Mouse (Mus musculus) embryonic facial prominence, embryonic 10.5 days (tissue): Measurements from ENCODE around the gene C2cd4a. TPM values are rescaled to one million over a fixed set of nuclear protein-coding genes. Genes with fewer than 3 reads are reported as not detected.

Experiments
- DNase-seq: peaks from one replicate; pipeline ENCODE4 v3.0.0-alpha.2; 2017; ENCODE audit warnings: low spot score
- H3K27ac ChIP-seq: fragments of 300-500 bp; sonication (generic); replicated peaks from 2 replicates; pipeline ENCODE4 v1.5.1; 2016; ENCODE audit warnings: mild to moderate bottlenecking
- H3K27me3 ChIP-seq: fragments of 300-500 bp; sonication (generic); replicated peaks from 2 replicates; pipeline ENCODE4 v1.6.1; 2016; ENCODE audit warnings: low read depth, mild to moderate bottlenecking; ENCODE audit not compliant: poor library complexity, severe bottlenecking
- H3K36me3 ChIP-seq: fragments of 300-500 bp; sonication (generic); replicated peaks from 2 replicates; pipeline ENCODE4 v1.6.1; 2016; ENCODE audit warnings: mild to moderate bottlenecking, moderate library complexity
- H3K4me1 ChIP-seq: fragments of 300-500 bp; sonication (generic); 2 replicates; pipeline ENCODE4 v1.6.1; 2016
- H3K4me3 ChIP-seq: fragments of 300-500 bp; sonication (generic); 2 replicates; pipeline ENCODE4 v1.5.1; 2016; ENCODE audit warnings: mild to moderate bottlenecking, moderate library complexity
- H3K9me3 ChIP-seq: fragments of 300-500 bp; sonication (generic); 2 replicates; pipeline ENCODE4 v1.6.1; 2016; ENCODE audit warnings: mild to moderate bottlenecking
- WGBS: fragments of 180-500 bp; shearing (Covaris S2); methylation state at CpG from one replicate; pipeline ENCODE4 v1.1.7; 2016; 5-methylcytosine and 5-hydroxymethylcytosine counted together
- polyA plus RNA-seq: library from polyadenylated mRNA; unstranded; fragments of >200 nt; fragmentation: Nextera tagmentation; extraction: Ambion mirVana; gene quantifications from 2 replicates; pipeline ENCODE4 v1.2.1, GENCODE M21; 2016

The C2cd4a gene
- polyA plus RNA-seq, 1 experiment from 2014 or later: not detected

DNA sequence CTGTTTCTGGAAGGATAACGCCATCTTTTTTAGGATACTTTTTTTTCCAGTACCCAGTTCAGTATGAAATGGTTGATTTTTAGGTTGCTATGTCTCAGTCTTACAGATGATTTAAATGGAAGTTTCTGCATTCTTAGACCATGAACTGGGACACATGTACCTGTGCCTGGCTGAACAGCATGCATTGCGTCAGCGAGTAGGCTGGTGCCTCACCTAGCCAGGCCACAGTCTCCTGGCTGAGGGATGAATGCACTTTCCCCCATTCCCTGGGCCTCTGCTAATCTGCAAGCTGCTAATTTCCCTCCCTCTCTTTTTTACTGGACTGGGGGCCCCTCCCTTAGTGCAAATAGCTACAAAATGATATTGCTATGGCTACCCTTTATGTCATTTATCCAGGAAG, 17.7 kb upstream of the C2cd4a start:
- H3K27ac ChIP-seq: no peak overlapping the region
- H3K9me3 ChIP-seq: no peaks in the 10 kb centered on the region
- 0 out of 2 replicates have a peak, but pooled peaks cover 5% of the 10 kb centered on the region for H3K4me1 ChIP-seq
- 93% methylated on average over 3 of the region's 3 CpGs for WGBS
- H3K4me3 ChIP-seq: no peak overlapping the region
- H3K36me3 ChIP-seq: peaks cover 2% of the 10 kb centered on the region
- H3K27me3 ChIP-seq: no peaks in the 10 kb centered on the region
- DNase-seq: no peak

GRCm38 (mm10) chr9:67849397-67849796, 17.3 kb upstream of the C2cd4a start:
- H3K9me3 ChIP-seq: no peaks in the 10 kb centered on the region
- 85% methylated on average over 12 of the region's 12 CpGs for WGBS
- no peak overlapping the region for H3K27ac ChIP-seq
- DNase-seq: no peak
- H3K4me1 ChIP-seq: 0 out of 2 replicates have a peak, but pooled peaks cover 5% of the 10 kb centered on the region
- H3K4me3 ChIP-seq: no peak overlapping the region
- H3K36me3 ChIP-seq: no peaks in the 10 kb centered on the region; the same call in 1 of the 2 replicates
- H3K27me3 ChIP-seq: no peaks in the 10 kb centered on the region

DNA sequence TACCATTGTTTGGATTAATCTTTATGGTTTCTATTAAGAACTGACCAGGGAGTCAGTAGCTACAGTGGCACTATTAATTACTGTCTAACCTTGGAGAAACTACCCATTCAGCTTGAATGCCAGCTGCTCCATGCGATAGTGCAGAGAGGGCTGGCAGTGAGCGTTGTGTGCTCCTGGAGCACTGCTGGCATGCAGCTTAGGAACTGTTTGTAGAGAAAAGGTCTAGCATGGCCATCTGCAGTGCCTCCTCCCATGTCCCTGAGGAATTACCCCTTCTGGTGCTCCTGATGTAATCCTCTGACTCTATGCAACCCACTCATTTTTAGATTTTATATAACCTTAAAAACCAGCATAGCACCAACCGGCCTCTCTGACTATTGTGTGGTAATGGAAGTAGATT, 15.5 kb upstream of the C2cd4a start:
- DNase-seq: no peak
- Histone ChIP-seq H3K27ac (no peak overlapping the region), H3K27me3 (no peaks in the 10 kb centered on the region), H3K4me3 (no peak overlapping the region), H3K36me3 (no peaks in the 10 kb centered on the region; the same call in 1 of the 2 replicates), H3K9me3 (no peaks in the 10 kb centered on the region), H3K4me1 (0 out of 2 replicates have a peak, but pooled peaks cover 5% of the 10 kb centered on the region)
- WGBS: 93% methylated on average over 3 of the region's 3 CpGs

DNA sequence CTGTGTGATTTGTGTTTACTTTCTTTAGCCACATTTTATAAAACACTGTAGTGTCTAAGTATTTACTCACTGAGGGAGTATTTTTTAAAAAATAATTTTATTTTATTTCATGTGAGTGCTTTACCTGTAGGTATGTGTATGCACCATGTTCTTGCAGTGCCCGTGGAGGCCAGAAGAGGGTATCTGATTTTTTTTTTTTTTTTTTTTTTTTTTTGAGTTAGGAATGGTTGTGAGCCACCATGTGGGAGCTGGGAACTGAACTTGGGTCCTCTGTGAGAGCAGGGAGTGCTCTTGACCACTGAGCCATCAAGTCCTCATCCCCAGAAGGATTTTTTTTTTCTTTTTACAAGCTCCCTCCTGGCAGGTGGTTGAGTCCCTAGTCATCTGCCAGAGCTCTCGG, 14.0 kb upstream of the C2cd4a start:
- H3K4me3 ChIP-seq: no peak overlapping the region
- H3K36me3 ChIP-seq: no peaks in the 10 kb centered on the region; the same call in 1 of the 2 replicates
- WGBS: 92% methylated on average over 2 of the region's 2 CpGs
- DNase-seq: no peak
- H3K27me3 ChIP-seq: no peaks in the 10 kb centered on the region
- H3K4me1 ChIP-seq: 0 out of 2 replicates have a peak, but pooled peaks cover 5% of the 10 kb centered on the region
- H3K9me3 ChIP-seq: no peaks in the 10 kb centered on the region
- no peak overlapping the region for H3K27ac ChIP-seq

DNA sequence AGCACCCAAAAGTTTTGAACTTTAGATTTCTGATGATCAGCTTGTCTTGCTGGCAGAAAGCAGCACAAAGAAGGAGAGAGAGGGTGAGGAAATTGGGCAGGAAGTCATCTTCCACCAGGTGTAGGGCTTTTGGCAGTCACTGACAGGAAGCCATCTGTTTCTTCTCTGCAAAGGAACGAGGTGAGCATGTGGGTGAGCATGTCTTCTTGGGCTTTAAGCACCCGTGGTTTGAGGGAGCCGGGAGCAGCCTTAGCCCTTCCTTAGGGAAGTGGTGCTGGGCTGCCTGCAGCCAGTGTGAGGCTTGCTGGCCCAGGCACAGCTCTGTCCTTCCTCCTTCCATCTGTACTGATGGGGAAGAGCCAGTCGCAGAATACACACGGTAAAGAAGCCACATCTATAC, 13.5 kb upstream of the C2cd4a start:
- H3K27ac ChIP-seq: no peak overlapping the region
- WGBS: 80% methylated on average over 5 of the region's 5 CpGs
- H3K4me3 ChIP-seq: no peak overlapping the region
- H3K9me3 ChIP-seq: no peaks in the 10 kb centered on the region
- DNase-seq: no peak
- H3K27me3 ChIP-seq: no peaks in the 10 kb centered on the region
- peaks cover 9% of the 10 kb centered on the region for H3K4me1 ChIP-seq
- no peaks in the 10 kb centered on the region for H3K36me3 ChIP-seq

DNA sequence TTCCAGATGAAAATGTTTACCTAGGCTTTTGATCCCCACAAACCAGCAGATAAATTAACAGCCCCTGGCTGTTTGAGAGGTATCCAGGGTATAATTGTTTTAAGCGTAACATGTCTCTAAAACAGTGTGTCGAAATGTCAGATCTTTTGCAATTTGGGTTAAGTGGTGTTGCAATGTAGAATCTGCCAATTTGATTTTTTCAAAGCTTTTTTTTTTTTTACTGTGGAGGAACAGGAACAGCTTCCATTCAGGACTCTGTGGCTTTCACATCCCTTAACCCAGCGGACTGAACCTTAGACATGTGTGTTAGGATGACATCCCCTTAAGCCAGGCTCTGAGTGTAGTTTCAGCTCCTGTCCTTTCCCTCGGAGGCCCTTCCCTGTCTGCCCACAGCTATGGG, 12.9 kb upstream of the C2cd4a start:
- Histone ChIP-seq H3K4me3 (no peak overlapping the region), H3K4me1 (peaks cover 11% of the 10 kb centered on the region), H3K9me3 (no peaks in the 10 kb centered on the region), H3K27ac (no peak overlapping the region), H3K36me3 (no peaks in the 10 kb centered on the region), H3K27me3 (no peaks in the 10 kb centered on the region)
- DNase-seq: no peak
- WGBS: 82% methylated on average over 4 of the region's 4 CpGs

DNA sequence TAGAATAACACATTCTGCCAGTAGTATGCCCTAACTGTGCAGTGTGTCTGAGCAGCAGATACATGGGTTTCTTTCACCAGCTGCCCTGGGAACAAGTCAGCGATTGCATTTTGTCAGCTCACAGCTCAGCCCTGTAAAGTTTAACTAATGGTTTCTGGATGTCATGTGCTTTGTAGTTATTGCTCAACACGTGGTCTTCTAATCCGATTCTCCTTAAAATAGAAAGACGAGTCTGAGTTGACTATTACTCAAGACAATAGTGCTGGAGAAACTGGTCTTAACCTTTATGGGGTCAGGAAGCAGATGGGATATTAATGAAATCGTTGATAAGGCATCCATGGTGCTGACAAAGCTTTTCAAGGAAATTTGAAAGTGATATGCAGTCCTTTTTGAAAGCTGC, 10.7 kb upstream of the C2cd4a start:
- Histone ChIP-seq H3K36me3 (no peaks in the 10 kb centered on the region), H3K9me3 (no peaks in the 10 kb centered on the region), H3K27ac (no peak overlapping the region), H3K4me3 (no peak overlapping the region), H3K27me3 (no peaks in the 10 kb centered on the region), H3K4me1 (peaks cover 7% of the 10 kb centered on the region)
- 86% methylated on average over 5 of the region's 5 CpGs for WGBS
- DNase-seq: no peak

GRCm38 (mm10) chr9:67839981-67840859, 8.1 kb upstream of the C2cd4a start, which contains the start of gene Vps13c:
Gene Vps13c, plus strand, starts transcription at chr9:67840396.
- Histone ChIP-seq H3K4me3 (peak within 1 kb of the TSS; percentile 80), H3K27me3 (no peaks in the 10 kb centered on the region), H3K36me3 (no peaks in the 10 kb centered on the region), H3K27ac (peak within 1 kb of the TSS; percentile 90), H3K4me1 (peaks cover 7% of the 10 kb centered on the region), H3K9me3 (no peaks in the 10 kb centered on the region)
- peak; percentile 92 for DNase-seq
- under 1% methylated on average over 51 of the region's 53 CpGs for WGBS

GRCm38 (mm10) chr9:67837311-67837710, 5.2 kb upstream of the C2cd4a start:
- Histone ChIP-seq H3K36me3 (no peaks in the 10 kb centered on the region), H3K9me3 (0 out of 2 replicates have a peak, but pooled peaks cover 2% of the 10 kb centered on the region), H3K27ac (no peak overlapping the region), H3K4me3 (no peak overlapping the region), H3K4me1 (peaks cover 9% of the 10 kb centered on the region), H3K27me3 (peaks cover 18% of the 10 kb centered on the region)
- no peak for DNase-seq
- 81% methylated on average over 2 of the region's 2 CpGs for WGBS

DNA sequence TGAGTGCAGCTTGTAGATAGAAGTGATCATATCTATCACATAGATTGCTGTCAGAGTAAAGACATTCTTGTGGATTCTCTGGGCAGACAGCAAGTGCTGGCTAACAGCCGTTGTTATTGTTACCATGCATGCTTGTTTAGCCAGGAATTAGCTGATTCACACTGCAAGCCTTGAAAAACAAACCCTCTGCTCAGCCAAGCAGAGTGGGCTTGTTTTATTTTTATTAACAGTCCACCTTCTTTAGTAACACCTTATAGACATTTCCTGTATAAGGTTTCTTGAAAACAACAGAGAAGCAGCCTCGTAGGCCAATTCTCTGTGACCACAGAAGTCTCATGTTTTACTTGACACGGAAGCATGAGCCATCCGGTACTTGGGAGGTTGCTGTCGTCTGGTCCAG, 2.4 kb upstream of the C2cd4a start:
- H3K27ac ChIP-seq: no peak overlapping the region
- 0 out of 2 replicates have a peak, but pooled peaks cover 2% of the 10 kb centered on the region for H3K9me3 ChIP-seq
- no peaks in the 10 kb centered on the region for H3K36me3 ChIP-seq
- peaks cover 23% of the 10 kb centered on the region for H3K4me1 ChIP-seq
- no peak overlapping the region for H3K4me3 ChIP-seq
- H3K27me3 ChIP-seq: peaks cover 45% of the 10 kb centered on the region
- WGBS: 80% methylated on average over 5 of the region's 5 CpGs
- no peak for DNase-seq

- no peaks in the 10 kb centered on the region for H3K36me3 ChIP-seq
- peak overlapping the region; percentile 70 for H3K27ac ChIP-seq
- peak overlapping the region; percentile 68 for H3K4me3 ChIP-seq
- WGBS: under 1% methylated on average over 57 of the region's 57 CpGs
- DNase-seq: no peak
- H3K4me1 ChIP-seq: peaks cover 23% of the 10 kb centered on the region
- 0 out of 2 replicates have a peak, but pooled peaks cover 2% of the 10 kb centered on the region for H3K9me3 ChIP-seq
- peaks cover 58% of the 10 kb centered on the region for H3K27me3 ChIP-seq
These were observed 628 bp downstream of the C2cd4a start for GRCm38 (mm10) chr9:67831359-67832045.

DNA sequence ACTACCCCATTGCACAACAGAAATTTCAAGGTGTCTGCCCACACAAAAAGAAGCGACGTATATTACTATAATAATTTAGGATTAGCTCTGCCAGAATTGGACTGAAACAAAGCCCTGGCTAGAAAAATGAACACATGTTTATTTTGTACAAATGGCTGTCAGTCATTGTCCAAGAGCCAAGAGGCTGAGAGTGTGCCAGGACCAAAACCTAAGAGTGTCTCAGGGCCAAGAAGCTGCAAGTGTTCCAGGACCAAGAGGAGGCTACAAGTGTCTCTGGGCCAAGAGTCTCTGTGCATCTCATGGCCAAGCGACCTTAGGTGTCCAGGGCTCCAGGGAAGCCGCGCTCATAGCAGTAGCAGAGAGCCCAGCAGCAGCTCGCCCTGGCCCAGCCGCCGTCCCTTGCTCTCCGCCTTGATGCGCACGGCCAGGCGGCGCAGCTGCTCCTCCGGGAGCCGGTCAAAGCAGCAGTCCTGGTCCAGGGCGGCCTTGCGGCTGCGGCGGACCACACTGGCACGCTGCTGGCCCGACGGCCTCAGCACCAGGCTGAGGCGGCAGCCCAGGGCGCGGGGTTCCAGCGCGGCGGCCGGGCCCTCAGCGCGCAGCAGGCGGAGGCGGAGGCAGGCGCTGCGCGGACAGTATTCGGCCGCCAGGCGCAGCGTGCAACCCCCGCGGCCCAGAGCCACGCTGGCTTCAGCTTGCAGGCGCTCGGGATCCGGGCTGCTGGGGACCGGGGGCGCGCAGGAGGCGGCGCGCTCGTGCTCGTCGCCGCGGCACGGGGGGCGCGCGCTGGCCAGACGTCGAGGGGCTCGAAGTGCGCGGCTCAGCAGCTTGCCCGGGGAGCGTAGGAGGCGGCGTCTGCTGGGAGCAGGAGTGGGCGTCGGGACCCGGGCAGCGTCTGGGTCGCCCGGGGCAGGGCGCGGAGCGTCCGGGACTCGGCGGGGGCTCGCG, 1.4 kb downstream of the C2cd4a start:
- Histone ChIP-seq H3K36me3 (no peaks in the 10 kb centered on the region), H3K27ac (peak overlapping the region; percentile 70), H3K27me3 (peaks cover 58% of the 10 kb centered on the region), H3K9me3 (0 out of 2 replicates have a peak, but pooled peaks cover 2% of the 10 kb centered on the region), H3K4me1 (peaks cover 23% of the 10 kb centered on the region), H3K4me3 (peak overlapping the region; percentile 68)
- 2% methylated on average over 84 of the region's 84 CpGs for WGBS
- DNase-seq: peak; percentile 81
